ENCODE assay signal across 13 mouse cellular contexts in genomic region chr17:44650431-44650830, GRCm38 (mm10).
"Had no signal": no experiment of that assay in that cellular context is flagged by ENCODE, and none has a peak within 500 bp of the region (broad histone marks: within the 10 kb centered on the region; RNA-seq: fewer than 3 reads in every experiment).

No protein-coding gene starts in this region.

- DNase-seq: kidney, adult 8-10 months; kidney, postnatal 10 days; kidney, postnatal 36 days; left cerebral cortex, postnatal 4 days; liver, postnatal 0 days; lung, embryonic 14.5 days; retina, postnatal 1 day; right cerebral cortex, postnatal 25 days; spleen, adult 18-20 months; thymus, postnatal 25 days had no signal

- ATAC-seq: liver, postnatal 0 days; lung, postnatal 0 days; midbrain, embryonic 13.5 days; midbrain, embryonic 16.5 days had no signal
